Comparison of ENCODE assay signal across 8 mouse cellular contexts in the genomic region with DNA sequence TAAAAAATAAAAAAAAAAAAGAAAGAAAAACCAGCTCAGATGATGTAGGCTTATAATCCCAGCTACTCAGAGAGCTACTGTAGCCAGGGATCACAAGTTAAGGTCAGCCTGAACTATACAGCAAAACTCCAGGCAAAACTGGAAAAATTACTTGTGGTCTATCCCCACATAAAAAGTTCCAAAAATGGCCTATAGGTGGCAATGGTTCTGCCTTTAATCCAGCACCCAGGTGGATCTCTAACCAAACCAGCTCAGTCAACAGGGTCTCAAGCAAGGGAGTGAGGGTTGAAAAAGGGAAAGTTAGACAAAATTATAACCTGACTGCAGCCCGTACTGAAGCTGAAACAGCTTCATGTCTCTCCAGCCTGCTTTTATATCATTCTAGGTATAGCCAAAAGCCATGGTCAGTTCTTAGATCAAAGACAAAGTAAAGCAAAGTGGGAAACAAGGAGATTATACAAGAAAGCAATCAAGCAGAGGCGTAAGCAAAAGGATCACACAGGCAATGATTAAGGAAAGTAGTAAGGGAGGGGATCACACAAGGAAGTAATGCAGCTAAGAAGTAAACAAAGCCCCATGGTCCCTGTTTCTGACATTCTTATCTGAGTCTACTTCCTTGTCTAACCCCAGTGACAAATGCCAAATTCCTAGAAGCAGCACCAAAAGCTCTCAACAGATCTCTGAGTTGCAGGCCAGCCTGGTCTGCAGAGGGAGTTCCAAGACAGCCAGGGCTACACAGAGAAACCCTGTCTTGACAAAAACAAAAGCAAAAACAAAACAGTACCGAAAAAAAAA. TPM values are rescaled to one million over a fixed set of nuclear protein-coding genes. Genes with fewer than 3 reads are reported as not detected.
A peak's percentile ranks its signal among the peaks of the same experiment; 100 is the strongest.
DNase-seq lines count a peak whose midpoint lies in the region; ATAC-seq and TF ChIP-seq lines count a peak whose summit lies in the region.
"Had no signal": no experiment of that assay in that cellular context is flagged by ENCODE, and none has a peak within 500 bp of the region (broad histone marks: within the 10 kb centered on the region; RNA-seq: fewer than 3 reads in every experiment).

No protein-coding gene starts in this region.

- peak; percentile 7 for DNase-seq in layer of hippocampus, adult 11-12 months (ENCODE audit: low spot score)
- DNase-seq in layer of hippocampus, postnatal 36 days, result no peak
- peak; percentile 11 to 24 for DNase-seq in CD8-positive naive resting alpha-beta T cell, adult 2 months (ENCODE audit: low read depth in 2 of 2, low spot score in 2 of 2)
- peak; percentile 11 for DNase-seq in T-cell, adult 2 months (ENCODE audit: low spot score)
- DNase-seq in stomach, postnatal 0 days (ENCODE audit: low spot score), result peak; percentile 19
- no peak for DNase-seq in gastrocnemius, postnatal 10 days
- DNase-seq: liver, embryonic 13.5 days had no signal

- ATAC-seq in inflammation-experienced regulatory T-cells, adult 6 months, result peak; percentile 60
- ATAC-seq in stomach, postnatal 0 days (ENCODE audit: low FRiP score, low TSS enrichment), result peak; percentile 76

- no peaks in the 10 kb centered on the region for H3K9me3 ChIP-seq in stomach, postnatal 0 days (ENCODE audit: control insufficient read depth, low read length)
- H3K9me3 ChIP-seq: liver, embryonic 13.5 days had no signal

- no peaks in the 10 kb centered on the region for H3K4me1 ChIP-seq in stomach, postnatal 0 days (replicated peaks; ENCODE audit: control insufficient read depth, insufficient read depth)
- H3K4me1 ChIP-seq: liver, embryonic 13.5 days had no signal

- H3K36me3 ChIP-seq in stomach, postnatal 0 days (ENCODE audit: control insufficient read depth, insufficient read depth, low read length), result no peaks in the 10 kb centered on the region
- H3K36me3 ChIP-seq: liver, embryonic 13.5 days had no signal

- H3K9ac ChIP-seq in stomach, postnatal 0 days (ENCODE audit: low read length), result no peak overlapping the region
- H3K9ac ChIP-seq: liver, embryonic 13.5 days had no signal

- 37% methylated on average over 3 of the region's 3 CpGs for WGBS in stomach, postnatal 0 days

- no peaks in the 10 kb centered on the region for H3K27me3 ChIP-seq in stomach, postnatal 0 days (ENCODE audit: control insufficient read depth, insufficient read depth, low read length)
- H3K27me3 ChIP-seq: liver, embryonic 13.5 days had no signal

- no peak overlapping the region for H3K4me2 ChIP-seq in stomach, postnatal 0 days (replicated peaks; ENCODE audit: low read depth)
- H3K4me2 ChIP-seq: liver, embryonic 13.5 days had no signal

- no peak overlapping the region for H3K4me3 ChIP-seq in stomach, postnatal 0 days (ENCODE audit: low read depth, low read length)
- H3K4me3 ChIP-seq: liver, embryonic 13.5 days had no signal

- H3K27ac ChIP-seq in stomach, postnatal 0 days (replicated peaks), result 0 out of 2 replicates have a peak overlapping the region, but pooled peaks have one; percentile 6
- H3K27ac ChIP-seq: liver, embryonic 13.5 days had no signal

- peak; percentile 72 for TF ChIP-seq CTCF in stomach, postnatal 0 days (IDR thresholded peaks at IDR 0.05; ENCODE audit: low read depth)

- TF ChIP-seq EP300 in stomach, postnatal 0 days (optimal IDR thresholded peaks at IDR 0.05), result no peak

RNA-seq across cellular contexts. Expression of a gene that starts 41.3 kb away (rescaled TPM):
- total RNA-seq in layer of hippocampus, postnatal 36 days (2021), result under 1 TPM in 1 of 2 experiments, not detected in 1; 0.22 TPM
- under 1 TPM in 1 of 3 experiments, not detected in 2; 0.13 TPM for polyA plus RNA-seq in inflammation-experienced regulatory T-cells, adult 6 months (2017; shearing (Covaris generic))
- 20.0 and 23.2 TPM in 2 replicates for polyA plus RNA-seq in stomach, postnatal 0 days (2015; fragmentation: Nextera tagmentation; extraction: Ambion mirVana)
- total RNA-seq in gastrocnemius, postnatal 10 days (2021), result under 1 TPM; 0.18 to 0.19 TPM

RNA-seq across cellular contexts. Expression of a gene that starts 56.3 kb away (rescaled TPM):
- total RNA-seq in layer of hippocampus, postnatal 36 days (2021), result not detected
- polyA plus RNA-seq in inflammation-experienced regulatory T-cells, adult 6 months (2017; shearing (Covaris generic)), result not detected
- polyA plus RNA-seq in stomach, postnatal 0 days (2015; fragmentation: Nextera tagmentation; extraction: Ambion mirVana), result 1.4 and 2.0 TPM in 2 replicates
- not detected for total RNA-seq in gastrocnemius, postnatal 10 days (2021)

RNA-seq across cellular contexts. Expression of a gene that starts 56.8 kb away (rescaled TPM):
- total RNA-seq in layer of hippocampus, postnatal 36 days (2021), result not detected
- 10 to 100 TPM; 13.5 to 37.4 (median 35.5) TPM for polyA plus RNA-seq in inflammation-experienced regulatory T-cells, adult 6 months (2017; shearing (Covaris generic))
- 112 and 113 TPM in 2 replicates for polyA plus RNA-seq in stomach, postnatal 0 days (2015; fragmentation: Nextera tagmentation; extraction: Ambion mirVana)
- under 1 TPM; 0.28 to 0.41 TPM for total RNA-seq in gastrocnemius, postnatal 10 days (2021)
- polyA plus RNA-seq: liver, embryonic 13.5 days had no signal

Comparison
In these comparisons a context has a peak if more than half of its experiments do, and no peak if none do; other contexts are left out.
1. DNase-seq: peak in layer of hippocampus, adult 11-12 months (single experiment), CD8-positive naive resting alpha-beta T cell, adult 2 months (2 of 2), T-cell, adult 2 months (single experiment) and stomach, postnatal 0 days (single experiment); none in layer of hippocampus, postnatal 36 days (0 of 2) and gastrocnemius, postnatal 10 days (single experiment).